Mouse (Mus musculus): ENCODE data around the gene Foxf2. TPM values are rescaled to one million over a fixed set of nuclear protein-coding genes. Genes with fewer than 3 reads are reported as not detected.

Gene Foxf2
- polyA plus RNA-seq (2014; fragmentation: Illumina TruSeq; extraction: RNeasy Lipid Tissue Mini Kit (QIAGEN cat#74804)) = not detected

GRCm38 (mm10) chr13:31625333-31626101 is at the start of gene Foxf2:
Foxf2 (plus strand) TSS chr13:31625816.

Other genes with a start within 250 kb of the Foxf2 start
- 0.51 TPM for gene Foxq1, start 69.7 kb upstream of the Foxf2 start, polyA plus RNA-seq (2014; fragmentation: Illumina TruSeq; extraction: RNeasy Lipid Tissue Mini Kit (QIAGEN cat#74804))
- not detected for gene A530084C06Rik, start 66.5 kb upstream of the Foxf2 start, polyA plus RNA-seq (2014; fragmentation: Illumina TruSeq; extraction: RNeasy Lipid Tissue Mini Kit (QIAGEN cat#74804))
- 2.9 TPM for gene Foxc1, start 180.8 kb downstream of the Foxf2 start, polyA plus RNA-seq (2014; fragmentation: Illumina TruSeq; extraction: RNeasy Lipid Tissue Mini Kit (QIAGEN cat#74804))